Mouse (Mus musculus): ENCODE measurements around the gene Mex3d.

Gene Mex3d

DNA sequence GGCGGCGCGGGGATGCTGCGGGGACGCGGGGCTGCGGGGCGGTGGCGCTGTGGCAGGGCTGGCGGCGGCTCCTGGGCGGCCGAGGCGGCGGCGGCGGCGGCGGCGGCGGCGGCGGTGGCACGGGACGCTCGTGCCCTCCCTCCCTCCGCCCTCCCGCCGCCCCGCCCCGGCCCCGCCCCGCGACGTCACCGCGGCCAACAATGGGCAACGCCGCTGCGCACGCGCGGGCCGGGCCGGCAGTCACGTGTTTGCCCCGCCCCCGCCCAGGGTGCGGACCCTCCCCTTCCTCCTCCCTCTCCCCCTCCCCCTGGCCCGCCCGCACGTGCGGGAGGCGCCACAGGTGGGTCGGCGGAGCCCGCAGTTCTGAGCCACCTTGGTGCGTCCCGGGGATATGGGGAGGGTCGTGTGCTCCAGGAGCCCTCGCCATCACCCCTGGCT, at the start of gene Mex3d:
Gene Mex3d (minus strand): TSS at position 138 of the 438 bp plus-strand sequence.
- in situ Hi-C loops (cut with MboI; ENCODE audit: low sequenced_read_pairs): no loop called here

DNA sequence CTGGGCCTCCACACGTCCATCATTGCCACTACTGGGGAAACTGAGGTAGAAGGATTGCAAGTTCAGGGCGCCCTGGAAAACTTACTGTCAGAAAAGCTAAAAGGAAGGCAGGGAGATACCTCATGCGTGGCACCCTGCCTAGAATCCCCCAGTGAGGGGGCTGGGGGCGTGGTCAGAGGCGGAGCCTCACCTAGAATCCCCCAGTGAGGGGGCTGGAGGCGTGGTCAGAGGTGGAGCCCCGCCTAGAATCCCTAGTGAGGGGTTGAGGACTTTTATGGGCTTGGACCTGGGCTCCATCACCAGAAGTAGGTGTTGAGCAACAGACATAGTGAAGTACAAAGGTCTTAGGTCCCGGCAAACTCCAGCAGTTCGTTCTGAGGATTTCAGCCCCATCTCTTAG, 48.8 kb upstream of the Mex3d start:
- in situ Hi-C loops (cut with MboI; ENCODE audit: low sequenced_read_pairs): no loop called here

DNA sequence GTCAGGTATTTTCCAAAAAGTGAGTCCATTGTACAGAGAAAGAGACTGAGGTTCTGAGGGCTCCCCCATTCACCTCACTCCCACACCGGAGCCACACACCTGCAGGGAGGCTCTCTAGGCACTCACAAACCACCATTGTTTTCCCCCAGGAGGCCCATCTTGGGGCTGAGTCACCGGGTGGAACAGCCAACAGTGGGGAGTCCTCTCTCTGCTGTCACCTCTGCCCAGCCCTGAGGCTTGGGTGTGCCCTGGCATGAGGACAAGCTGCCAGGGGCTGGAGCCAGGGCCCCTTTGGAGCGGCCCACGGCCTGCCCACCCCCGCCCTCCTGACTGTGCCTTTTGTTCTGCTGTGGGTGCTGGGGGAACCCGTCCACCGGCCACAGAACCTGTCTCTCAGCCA, 48.3 kb upstream of the Mex3d start:
- in situ Hi-C loops (cut with MboI; ENCODE audit: low sequenced_read_pairs): no loop called here

DNA sequence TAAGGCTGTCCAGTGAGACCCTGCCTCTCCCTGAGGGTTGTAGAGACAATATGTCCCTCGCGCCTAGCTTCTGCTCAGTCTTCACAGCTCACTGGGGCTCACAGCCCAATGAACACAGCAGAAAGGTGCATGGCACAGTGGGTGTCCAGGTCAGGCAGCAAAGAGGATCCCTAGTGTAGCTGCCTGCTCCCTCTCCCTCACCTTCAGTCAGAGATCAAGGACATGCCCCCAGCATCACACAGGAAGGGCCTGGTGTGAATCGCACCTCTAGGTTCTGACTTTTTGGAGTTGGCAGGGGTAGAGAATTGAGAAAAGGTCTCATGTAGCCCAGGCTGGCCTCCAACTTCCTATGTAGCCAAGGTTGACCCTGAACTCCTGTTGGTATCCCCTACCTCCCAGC, 47.4 kb upstream of the Mex3d start:
- in situ Hi-C loops (cut with MboI; ENCODE audit: low sequenced_read_pairs): no loop called here

DNA sequence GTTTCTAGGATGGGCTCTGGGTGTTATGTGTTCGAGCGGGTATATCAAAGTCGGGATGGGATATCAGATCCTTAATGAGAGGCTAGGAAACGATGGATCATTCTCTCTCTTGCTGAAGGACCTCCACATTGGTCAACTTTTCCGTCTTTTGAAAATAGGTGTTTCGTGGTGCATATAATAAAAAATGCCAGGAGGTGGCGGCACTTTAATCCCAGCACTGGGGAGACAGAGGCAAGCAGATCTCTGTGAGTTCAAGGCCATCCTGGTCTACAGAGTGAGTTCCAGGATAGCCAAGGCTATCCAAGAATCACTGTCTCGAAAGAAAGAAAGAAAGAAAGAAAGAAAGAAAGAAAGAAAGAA, 46.8 kb upstream of the Mex3d start:
- in situ Hi-C loops (cut with MboI; ENCODE audit: low sequenced_read_pairs): no loop called here

DNA sequence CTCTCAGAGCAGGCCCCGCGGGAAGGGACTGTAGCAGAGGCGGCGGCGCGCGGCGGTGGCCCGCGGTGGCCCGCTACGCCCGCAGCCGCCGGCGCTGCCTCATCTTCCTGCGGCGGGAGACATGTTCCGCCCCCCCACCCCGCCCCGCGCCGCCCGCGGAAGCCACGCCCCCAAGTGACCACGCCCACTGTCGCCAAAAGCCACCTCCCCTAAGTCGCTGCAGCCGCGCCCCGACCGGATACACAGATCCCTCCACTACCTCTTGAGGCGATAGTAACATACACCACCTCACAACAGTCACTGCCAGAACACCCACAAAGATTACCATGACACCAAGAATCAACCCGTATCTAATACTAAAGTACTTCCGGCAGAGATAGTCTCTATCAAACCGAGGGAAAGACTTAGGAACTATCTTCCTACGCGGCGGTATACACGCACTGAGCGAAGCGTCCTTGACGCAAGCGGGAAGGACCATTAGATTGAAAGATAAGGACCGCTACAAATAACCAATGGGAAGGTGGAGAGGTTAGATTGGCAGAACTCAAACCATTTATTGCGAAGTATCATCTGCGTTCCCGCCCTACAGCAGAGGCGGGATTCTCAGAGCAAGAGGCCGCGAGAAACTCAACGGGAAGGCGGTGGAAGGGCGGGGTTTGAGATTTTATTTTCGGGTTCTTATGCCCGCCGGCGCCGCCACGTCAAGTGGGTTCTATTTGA, 46.2 kb upstream of the Mex3d start, which contains the start of gene Tcf3:
Gene Tcf3 (minus strand): TSS at position 135 of the 720 bp plus-strand sequence.
- in situ Hi-C loops (cut with MboI; ENCODE audit: low sequenced_read_pairs): no loop called here

DNA sequence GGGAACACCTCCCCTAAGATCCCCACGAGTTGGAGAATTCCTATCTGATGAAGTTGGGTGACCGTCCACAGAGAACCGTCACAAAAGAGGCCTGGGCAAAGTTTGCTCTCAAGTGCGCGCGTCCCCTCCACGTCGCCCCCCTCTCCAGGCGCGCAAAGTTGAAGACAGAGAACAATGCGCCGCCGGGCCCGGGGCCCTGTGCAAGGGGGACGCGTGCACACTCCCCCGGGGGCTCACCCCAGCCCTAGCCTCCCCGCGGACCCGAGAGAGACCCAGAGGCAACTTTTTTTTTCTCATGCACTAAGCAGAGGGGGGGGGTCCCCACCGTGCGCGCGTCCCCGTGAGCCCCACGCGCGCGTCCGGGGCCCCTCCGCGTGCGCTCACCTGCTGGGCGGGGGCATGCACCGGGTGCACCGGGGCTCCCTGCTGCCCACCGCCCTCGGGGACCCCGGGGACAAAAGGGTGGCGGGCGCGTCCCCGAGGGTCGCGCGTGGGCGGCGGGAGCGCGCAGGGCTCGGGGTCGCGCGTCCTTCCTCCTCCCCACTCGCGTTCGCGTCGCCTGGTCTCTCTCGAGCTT, 45.6 kb upstream of the Mex3d start:
- in situ Hi-C loops (cut with MboI; ENCODE audit: low sequenced_read_pairs): no loop called here

DNA sequence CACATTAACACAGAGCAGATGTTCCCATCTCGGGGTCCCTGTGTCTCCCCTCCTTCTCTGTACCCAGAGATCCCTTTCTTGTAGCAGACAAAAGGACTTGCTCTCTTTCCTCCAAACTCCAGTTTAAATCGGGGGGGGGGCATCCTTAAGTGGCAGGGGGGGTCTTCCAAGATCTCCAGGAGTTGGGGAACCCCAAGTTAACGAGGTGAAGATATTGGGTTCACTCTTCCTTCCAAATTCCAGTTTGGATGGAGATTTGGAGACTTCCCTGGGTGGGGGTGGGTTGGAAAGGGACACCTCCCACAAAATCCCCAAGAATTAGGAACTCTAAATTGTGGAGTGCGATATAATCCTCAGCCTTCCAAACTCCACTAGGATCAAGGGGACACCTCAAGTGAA, 44.9 kb upstream of the Mex3d start:
- in situ Hi-C loops (cut with MboI; ENCODE audit: low sequenced_read_pairs): no loop called here

DNA sequence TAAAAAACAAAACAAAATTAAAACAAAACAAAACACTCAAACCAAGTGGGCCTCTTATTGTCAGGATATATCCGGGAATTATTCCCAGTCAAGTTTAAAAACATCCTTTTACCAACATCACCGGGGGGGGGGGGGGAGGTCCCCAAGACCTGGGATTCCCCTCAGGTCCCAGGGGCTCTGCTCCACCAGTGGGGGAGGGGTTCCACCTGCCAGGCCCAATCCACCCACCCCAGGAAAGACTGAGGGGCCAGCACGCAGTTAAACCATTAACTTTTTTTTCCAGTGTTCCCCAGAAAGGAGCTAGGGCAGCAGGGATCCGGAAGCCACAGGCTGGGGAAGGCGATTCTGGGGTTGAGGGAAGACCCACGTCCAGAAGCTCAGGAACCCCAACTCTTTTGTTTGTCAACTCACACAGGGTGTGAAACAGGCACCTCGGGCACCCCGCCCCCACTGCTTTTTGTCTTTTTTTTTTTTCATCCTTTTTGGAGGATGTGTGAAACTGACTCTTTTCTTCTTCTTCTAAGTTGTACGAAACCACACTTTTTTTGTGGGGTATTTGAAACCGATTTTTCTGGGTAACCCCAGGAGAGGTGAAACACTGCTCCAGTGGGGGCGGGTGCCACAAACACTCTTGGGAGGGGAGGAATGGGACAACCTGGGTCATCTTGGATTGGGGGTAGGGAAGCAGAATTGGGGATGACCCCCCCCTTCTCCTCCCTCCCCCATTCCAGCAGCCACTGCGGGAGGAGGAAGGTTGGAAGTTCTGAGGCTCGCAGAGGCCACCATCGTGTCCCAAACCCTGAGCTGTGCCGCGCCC, 44.3 kb upstream of the Mex3d start:
- in situ Hi-C loops (cut with MboI; ENCODE audit: low sequenced_read_pairs): no loop called here

DNA sequence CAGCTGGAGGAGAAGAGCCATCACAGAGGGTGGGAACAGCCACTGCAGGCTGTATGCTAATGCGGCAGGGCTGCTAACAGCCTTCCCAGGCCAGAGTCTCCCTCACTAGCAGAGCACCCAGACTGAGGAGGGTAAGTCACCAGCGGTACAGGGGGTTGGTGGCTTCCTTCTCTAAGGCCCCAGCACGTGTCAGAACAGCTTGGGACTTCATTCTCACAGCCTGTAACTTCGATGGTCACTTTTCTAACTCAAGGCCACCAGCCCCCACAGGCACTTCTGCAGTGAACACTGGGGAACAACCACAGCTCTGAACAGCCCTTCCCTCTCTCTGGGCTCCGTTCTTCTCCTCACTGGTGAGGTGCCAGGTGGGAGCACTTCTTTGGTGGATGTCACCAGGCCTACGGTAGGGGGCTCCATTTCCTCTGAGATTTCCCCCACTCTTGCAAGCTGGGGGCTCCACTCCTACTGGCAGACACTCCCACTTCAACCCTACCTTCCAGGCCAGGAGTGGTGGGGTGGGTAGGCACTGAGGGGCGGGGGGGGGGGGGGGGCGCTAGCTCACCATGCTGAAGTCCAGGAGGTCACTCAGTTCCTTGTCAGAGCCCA, 43.0 kb upstream of the Mex3d start:
- in situ Hi-C loops (cut with MboI; ENCODE audit: low sequenced_read_pairs): no loop called here

DNA sequence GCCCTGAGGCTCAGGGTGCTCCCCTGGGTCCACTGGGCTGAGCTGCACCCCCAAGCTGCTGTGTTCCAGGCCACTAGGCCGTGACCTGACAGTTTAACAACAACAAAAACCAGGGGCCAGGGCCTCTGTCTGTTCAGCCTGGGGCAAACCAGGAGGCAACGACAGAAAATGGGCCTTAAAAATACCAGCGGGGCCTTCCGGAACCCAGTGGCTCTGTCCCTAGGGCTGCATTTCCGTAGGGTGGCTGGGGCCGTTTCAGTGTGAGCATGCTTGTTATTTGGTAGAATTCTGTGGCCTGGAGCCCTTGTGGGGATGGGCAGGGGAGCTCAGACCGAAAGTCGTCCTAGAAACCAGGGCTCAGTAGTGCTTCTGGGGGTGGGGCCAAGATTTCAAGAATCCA, 42.3 kb upstream of the Mex3d start:
- in situ Hi-C loops (cut with MboI; ENCODE audit: low sequenced_read_pairs): no loop called here

DNA sequence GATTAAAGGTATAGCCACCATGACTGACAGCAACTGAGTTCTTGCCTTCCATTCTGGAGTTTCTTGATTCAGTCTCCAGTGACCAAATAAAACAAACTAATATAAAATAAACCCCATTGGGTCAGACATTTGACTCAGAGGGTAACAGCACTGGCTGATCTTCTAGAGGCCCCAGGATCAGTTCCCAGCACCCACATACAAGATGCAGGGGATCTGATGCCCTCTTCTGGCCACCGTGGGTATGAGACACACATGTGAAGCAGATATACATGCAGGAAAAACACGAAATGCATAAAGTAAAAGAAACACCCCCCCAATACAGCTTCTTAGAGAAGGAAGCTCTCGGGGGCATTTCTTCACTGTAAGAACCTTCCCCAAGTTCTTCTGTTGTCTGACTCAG, 37.6 kb upstream of the Mex3d start:
- in situ Hi-C loops (cut with MboI; ENCODE audit: low sequenced_read_pairs): no loop called here

DNA sequence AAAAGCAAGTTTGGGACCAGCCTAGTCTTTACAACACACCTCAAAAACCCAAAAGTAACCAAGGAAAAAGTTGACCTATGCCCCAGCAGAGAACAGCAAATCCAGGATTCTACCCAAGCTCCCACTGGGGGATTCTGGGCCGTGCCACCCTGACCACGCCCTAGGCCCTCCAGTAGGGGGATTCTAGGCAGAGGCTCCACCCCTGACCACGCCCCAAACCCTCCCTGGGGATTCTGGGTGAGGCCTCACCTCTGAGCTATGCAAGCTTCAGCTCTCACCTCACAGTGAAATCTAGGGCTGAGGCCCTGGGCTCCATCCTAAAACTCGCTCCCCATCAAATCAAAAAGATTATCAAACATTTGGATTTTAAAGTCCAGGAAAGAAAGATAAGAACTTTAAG, 36.1 kb upstream of the Mex3d start:
- in situ Hi-C loops (cut with MboI; ENCODE audit: low sequenced_read_pairs): no loop called here

DNA sequence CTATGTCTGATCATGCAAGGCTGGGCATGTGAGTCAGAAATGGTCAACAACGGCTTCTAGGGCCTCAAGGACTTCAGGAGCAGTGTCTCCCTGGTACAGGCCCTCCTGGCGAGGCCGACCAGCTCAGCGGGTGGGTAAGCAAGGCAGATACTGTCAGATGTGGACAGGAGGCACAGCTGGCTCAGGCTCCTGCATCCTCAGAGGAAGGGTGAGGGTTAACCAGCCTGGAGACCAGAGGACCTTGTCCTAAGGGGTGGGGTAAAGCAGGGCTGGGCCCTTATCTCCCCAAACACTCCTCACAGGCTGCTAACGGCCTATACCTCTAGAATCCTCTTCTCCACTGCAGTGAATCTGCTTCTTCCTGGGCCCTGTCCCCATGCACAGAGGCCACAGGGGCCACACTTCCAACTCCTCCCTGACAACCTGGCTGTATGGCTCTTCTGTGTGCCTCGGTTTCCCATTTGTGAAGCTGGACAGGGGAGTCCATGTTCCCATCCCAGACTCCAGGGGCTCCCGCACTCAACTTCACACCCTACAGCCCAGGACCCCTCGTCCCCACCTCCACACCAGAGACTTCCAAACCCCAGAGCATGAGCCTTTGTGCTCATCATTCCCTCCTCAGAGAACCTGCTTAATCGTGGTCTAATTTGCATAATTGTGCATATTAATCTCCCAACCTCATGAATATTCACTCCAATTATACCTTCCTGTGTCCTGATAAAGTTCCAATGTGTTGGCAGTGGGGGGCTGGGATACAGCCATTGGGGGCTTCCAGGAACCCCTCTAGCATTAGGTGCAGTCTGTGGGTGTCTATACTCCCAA, 34.4 kb upstream of the Mex3d start:
- in situ Hi-C loops (cut with MboI; ENCODE audit: low sequenced_read_pairs): no loop called here

DNA sequence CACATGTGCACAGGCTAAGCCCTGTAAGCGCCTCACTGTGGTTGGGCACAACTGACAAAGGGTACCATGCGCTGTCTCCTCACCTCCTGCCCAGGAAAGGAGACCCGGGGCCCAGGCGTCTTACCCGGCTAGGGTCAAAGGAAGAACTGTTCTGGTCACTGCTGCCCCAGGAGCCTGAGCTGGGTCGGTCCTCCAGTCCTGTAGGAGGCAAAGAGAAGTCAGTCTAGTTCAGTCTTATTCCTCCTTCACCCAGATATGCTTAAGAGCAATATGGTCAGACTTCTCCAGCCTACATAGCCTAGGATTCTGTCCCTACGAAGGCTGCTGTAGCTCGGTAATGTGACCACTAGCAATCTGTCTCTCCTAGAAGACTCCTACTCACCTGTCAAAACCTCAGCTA, 33.7 kb upstream of the Mex3d start:
- in situ Hi-C loops (cut with MboI; ENCODE audit: low sequenced_read_pairs): no loop called here

DNA sequence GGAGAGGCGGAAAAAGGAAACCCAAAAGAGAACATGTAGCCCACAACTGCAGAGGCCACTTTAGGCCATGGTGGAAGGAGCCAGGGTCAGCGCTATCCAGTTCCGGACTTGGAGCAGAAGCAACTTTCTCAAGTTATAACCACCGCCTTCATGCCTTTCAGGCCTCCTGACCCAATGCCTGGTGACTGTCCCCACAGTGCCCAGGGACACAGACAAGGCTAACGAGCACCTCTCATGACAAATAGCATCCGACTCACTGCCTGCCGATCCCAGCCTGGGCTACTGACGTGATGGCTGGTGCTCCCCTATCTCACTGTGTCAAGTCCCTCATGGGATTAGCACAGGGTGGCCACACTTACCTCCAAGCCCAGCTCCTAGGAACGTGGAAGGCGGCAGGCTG, 33.3 kb upstream of the Mex3d start:
- in situ Hi-C loops (cut with MboI; ENCODE audit: low sequenced_read_pairs): no loop called here

DNA sequence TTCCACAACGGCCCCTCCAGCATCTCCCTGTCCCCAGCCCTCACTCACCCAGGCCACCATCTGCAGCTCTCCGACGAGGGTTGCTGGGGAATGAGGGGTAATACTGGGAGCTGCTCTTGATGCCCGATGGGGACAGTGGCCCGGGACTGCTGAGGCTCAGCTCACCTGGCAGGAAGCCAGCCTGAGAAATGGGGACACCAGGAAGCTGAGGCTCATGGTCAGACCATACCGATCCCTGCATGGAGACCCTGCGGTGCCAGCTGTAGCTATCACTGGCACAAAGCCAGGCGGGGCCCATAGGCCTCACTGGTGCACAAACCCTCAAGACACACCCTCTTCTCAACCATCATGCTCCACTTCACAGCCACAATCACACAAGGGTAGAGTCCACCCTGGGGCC, 32.0 kb upstream of the Mex3d start:
- in situ Hi-C loops (cut with MboI; ENCODE audit: low sequenced_read_pairs): no loop called here

DNA sequence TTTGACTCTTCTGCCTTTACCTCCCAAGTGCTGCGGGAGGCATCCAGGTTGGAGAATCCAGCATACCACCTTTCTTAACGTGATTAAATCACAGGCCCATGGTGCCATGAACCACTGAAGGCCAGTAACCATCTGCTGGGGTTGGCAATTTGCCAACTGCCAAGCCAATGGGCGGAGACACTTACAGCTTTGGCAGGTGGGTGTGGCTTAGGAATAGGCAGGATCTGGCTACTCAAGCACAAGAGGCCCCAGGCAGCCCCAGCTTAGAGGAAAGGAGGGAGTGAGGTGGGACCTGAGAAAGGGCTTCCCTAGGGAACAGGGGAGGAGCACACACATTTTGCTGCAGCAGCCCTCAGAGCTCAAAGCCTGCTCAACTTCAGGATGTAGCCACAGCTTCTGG, 30.9 kb upstream of the Mex3d start:
- in situ Hi-C loops (cut with MboI; ENCODE audit: low sequenced_read_pairs): no loop called here

DNA sequence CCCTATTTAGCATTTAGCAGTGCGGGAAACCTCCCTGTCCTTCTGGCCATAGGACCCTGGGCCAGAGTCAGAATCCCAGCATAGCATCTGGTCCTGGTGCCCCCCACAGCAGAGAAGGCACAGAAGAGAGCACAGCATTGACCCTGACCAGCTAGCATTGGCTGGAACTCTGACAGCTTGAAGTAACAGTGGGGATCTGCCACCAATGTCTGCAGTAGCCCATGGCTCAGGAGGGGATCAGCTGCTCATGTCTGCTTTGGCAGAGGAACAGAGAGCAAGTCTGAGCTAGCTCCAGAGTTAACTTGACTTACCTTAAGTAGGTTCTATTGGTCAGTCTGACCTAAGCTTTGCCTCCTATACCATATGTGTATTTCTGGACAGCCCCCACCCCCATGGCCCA, 30.4 kb upstream of the Mex3d start:
- in situ Hi-C loops (cut with MboI; ENCODE audit: low sequenced_read_pairs): no loop called here

DNA sequence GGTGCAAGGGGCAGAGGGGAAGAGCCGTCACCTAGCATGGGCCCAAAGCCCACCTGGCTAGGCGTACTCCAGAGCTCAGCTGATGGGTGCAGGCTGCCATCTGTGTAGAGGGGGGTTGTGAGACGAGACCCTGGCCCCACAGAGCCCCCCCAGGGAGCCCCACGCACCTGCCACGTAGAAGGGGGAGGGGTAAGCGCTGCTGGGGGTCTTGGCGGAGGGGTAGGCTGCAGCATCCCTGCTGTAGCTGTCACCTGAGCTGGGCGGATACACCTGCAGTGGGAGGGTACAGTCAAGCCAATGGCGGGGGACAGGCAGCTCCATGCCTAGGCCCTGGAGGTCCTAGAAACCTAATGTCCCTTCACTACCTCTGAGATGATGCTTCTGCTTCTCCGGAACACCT, 29.9 kb upstream of the Mex3d start:
- in situ Hi-C loops (cut with MboI; ENCODE audit: low sequenced_read_pairs): no loop called here

DNA sequence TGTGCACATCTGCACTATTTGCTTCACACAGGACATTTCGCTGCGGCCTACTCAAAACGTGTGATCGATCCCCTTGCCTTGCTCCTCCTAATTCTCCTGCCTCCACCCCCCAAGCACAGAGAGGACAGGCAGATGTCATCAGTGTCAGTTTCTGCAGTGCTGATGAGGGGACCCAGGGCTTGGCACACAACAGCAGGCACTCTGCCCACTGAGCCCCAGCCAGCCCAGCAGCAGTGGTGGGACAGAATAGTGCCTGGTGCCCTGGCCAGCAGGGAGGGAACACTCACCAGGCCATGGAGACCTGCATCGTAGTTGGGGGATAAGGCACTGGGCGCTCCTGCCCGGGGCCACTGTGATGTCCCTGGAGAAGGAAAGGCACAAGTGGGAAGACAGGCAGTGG, 28.1 kb upstream of the Mex3d start:
- in situ Hi-C loops (cut with MboI; ENCODE audit: low sequenced_read_pairs): no loop called here
